Mouse (Mus musculus): Measurements from ENCODE around the gene Scn4b. TPM values are rescaled to one million over a fixed set of nuclear protein-coding genes. Genes with fewer than 3 reads are reported as not detected.

Gene Scn4b
- polyA plus RNA-seq, 1 experiment from 2014 or later: 0.13 TPM

DNA sequence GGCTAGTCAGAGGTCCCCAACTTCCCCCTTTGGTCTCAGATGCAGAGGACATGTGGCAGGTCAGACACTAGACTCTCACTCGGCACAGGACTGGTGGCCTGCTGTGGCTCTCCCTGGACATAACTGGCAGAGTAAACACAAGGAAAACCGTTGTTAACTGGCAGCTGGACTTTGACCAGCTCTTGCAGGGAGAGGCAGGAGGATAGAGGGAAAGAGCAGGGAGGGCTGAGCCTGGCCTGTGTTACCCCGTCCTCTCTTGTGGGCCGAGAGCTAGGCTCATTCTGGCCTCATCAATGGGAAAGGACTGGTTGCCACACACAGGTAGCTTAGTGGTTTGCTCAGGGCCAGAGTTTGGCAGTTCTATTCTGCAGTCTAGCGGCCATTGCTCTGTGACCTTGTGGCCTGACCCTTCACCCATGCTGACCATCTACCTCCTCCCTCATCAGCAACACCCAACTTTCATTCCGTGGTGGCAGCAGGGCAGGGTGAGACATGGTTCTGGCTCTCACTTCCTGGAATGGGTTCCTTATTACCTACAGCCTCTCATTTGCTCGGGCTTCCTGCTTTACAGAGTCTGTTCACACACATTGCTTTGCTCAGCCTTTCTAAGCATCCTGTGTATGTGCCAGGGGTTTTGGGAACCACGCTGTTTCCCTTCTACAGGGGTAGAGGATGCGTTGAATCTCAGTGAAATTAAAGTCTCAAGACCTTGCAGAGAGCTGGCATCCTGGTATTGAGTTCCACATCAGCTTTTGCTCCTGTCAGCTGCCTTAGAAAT is 64.0 kb downstream of the Scn4b start:
- H3K4me3 ChIP-seq (replicated peaks): peak overlapping the region; percentile 25; the same call in 1 of the 2 replicates
- 49% methylated on average over 9 of the region's 9 CpGs for WGBS
- H3K4me1 ChIP-seq (replicated peaks): peaks cover 14% of the 10 kb centered on the region; the same call in 1 of the 2 replicates
- H3K9me3 ChIP-seq: no peaks in the 10 kb centered on the region
- peak; percentile 72 for ATAC-seq
- peak overlapping the region; percentile 85 for H3K27ac ChIP-seq
- H3K36me3 ChIP-seq: no peaks in the 10 kb centered on the region
- no peak overlapping the region for H3K9ac ChIP-seq
- peak overlapping the region; percentile 52 for H3K4me2 ChIP-seq (replicated peaks)
- H3K27me3 ChIP-seq (replicated peaks): no peaks in the 10 kb centered on the region

Other genes starting within 250 kb of the Scn4b start
- gene Atp5l, start 217.7 kb upstream of the Scn4b start, polyA plus RNA-seq (2015; fragmentation: Nextera tagmentation; extraction: Ambion mirVana): 920 and 926 TPM in 2 replicates
- gene Ube4a, start 172.8 kb upstream of the Scn4b start, polyA plus RNA-seq (2015; fragmentation: Nextera tagmentation; extraction: Ambion mirVana): 24.2 and 24.6 TPM in 2 replicates
- gene Cd3g, start 158.0 kb upstream of the Scn4b start, polyA plus RNA-seq (2015; fragmentation: Nextera tagmentation; extraction: Ambion mirVana): 0.76 and 1.0 TPM in 2 replicates
- not detected in 2 replicates for gene Cd3d, start 156.6 kb upstream of the Scn4b start, polyA plus RNA-seq (2015; fragmentation: Nextera tagmentation; extraction: Ambion mirVana)
- 1.4 and 1.8 TPM in 2 replicates for gene Cd3e, start 128.8 kb upstream of the Scn4b start, polyA plus RNA-seq (2015; fragmentation: Nextera tagmentation; extraction: Ambion mirVana)
- 29.6 and 31.2 TPM in 2 replicates for gene Mpzl2, start 98.6 kb upstream of the Scn4b start, polyA plus RNA-seq (2015; fragmentation: Nextera tagmentation; extraction: Ambion mirVana)
- 5.4 and 6.3 TPM in 2 replicates for gene Mpzl3, start 83.2 kb upstream of the Scn4b start, polyA plus RNA-seq (2015; fragmentation: Nextera tagmentation; extraction: Ambion mirVana)
- 74.9 and 80.6 TPM in 2 replicates for gene Jaml, start 59.2 kb upstream of the Scn4b start, polyA plus RNA-seq (2015; fragmentation: Nextera tagmentation; extraction: Ambion mirVana)
- 2.7 and 3.0 TPM in 2 replicates for gene Scn2b, start 20.6 kb upstream of the Scn4b start, polyA plus RNA-seq (2015; fragmentation: Nextera tagmentation; extraction: Ambion mirVana)
- 0.43 TPM in 1 of 2 replicates, not detected in the other for gene BC049352, start 43.6 kb downstream of the Scn4b start, polyA plus RNA-seq (2015; fragmentation: Nextera tagmentation; extraction: Ambion mirVana)
- 29.1 and 33.6 TPM in 2 replicates for gene Tmprss4, start 65.7 kb downstream of the Scn4b start, polyA plus RNA-seq (2015; fragmentation: Nextera tagmentation; extraction: Ambion mirVana)
- 1.4 TPM in 2 replicates for gene Il10ra, start 130.8 kb downstream of the Scn4b start, polyA plus RNA-seq (2015; fragmentation: Nextera tagmentation; extraction: Ambion mirVana)
- 0.36 and 0.40 TPM in 2 replicates for gene Tmprss13, start 180.7 kb downstream of the Scn4b start, polyA plus RNA-seq (2015; fragmentation: Nextera tagmentation; extraction: Ambion mirVana)
- gene Fxyd6, start 231.8 kb downstream of the Scn4b start, polyA plus RNA-seq (2015; fragmentation: Nextera tagmentation; extraction: Ambion mirVana): 76.5 and 77.2 TPM in 2 replicates

All from intestine, embryonic 15.5 days (tissue).